Mouse (Mus musculus) embryonic facial prominence, embryonic 15.5 days (tissue): ENCODE results near the gene Rarres1. TPM values are rescaled to one million over a fixed set of nuclear protein-coding genes. Genes with fewer than 3 reads are reported as not detected.

Experiments
- ATAC-seq: fragments of 200-750 bp; cut with Nextera tagmentation; 2 replicates; pipeline ENCODE4 v1.8.0; 2017; ENCODE audit warnings: low read depth, moderate TSS enrichment; ENCODE audit not compliant: insufficient number of reproducible peaks, low FRiP score, low TSS enrichment
- H3K27ac ChIP-seq: fragments of 300-500 bp; sonication (generic); replicated peaks from 2 replicates; pipeline ENCODE4 v1.5.1; 2015; ENCODE audit warnings: mild to moderate bottlenecking, inconsistent platforms
- H3K27me3 ChIP-seq: fragments of 300-500 bp; sonication (generic); 2 replicates; pipeline ENCODE4 v1.6.1; 2015; ENCODE audit warnings: inconsistent platforms
- H3K36me3 ChIP-seq: fragments of 300-500 bp; sonication (generic); 2 replicates; pipeline ENCODE4 v1.6.1; 2015; ENCODE audit warnings: mild to moderate bottlenecking, inconsistent platforms
- H3K4me1 ChIP-seq: fragments of 300-500 bp; sonication (generic); 2 replicates; pipeline ENCODE4 v1.6.1; 2015; ENCODE audit warnings: inconsistent platforms
- H3K4me2 ChIP-seq: fragments of 300-500 bp; sonication (generic); replicated peaks from 2 replicates; pipeline ENCODE4 v1.6.1; 2015; ENCODE audit warnings: mild to moderate bottlenecking, inconsistent platforms
- H3K4me3 ChIP-seq: fragments of 300-500 bp; sonication (generic); replicated peaks from 2 replicates; pipeline ENCODE4 v1.5.1; 2015; ENCODE audit warnings: mild to moderate bottlenecking, inconsistent platforms
- H3K9ac ChIP-seq: fragments of 300-500 bp; sonication (generic); 2 replicates; pipeline ENCODE4 v1.6.1; 2015; ENCODE audit warnings: inconsistent platforms
- H3K9me3 ChIP-seq: fragments of 300-500 bp; sonication (generic); replicated peaks from 2 replicates; pipeline ENCODE4 v1.6.1; 2016; ENCODE audit warnings: inconsistent platforms
- WGBS: fragments of 180-500 bp; shearing (Covaris S2); methylation state at CpG from one replicate; pipeline ENCODE4 v1.1.7; 2015; 5-methylcytosine and 5-hydroxymethylcytosine counted together
- polyA plus RNA-seq: library from polyadenylated mRNA; unstranded; fragments of >200 nt; fragmentation: Nextera tagmentation; extraction: Ambion mirVana; gene quantifications from 2 replicates; pipeline ENCODE4 v1.2.1, GENCODE M21; 2015

Rarres1 gene
- polyA plus RNA-seq, 1 experiment from 2014 or later, result 8.1 TPM

DNA sequence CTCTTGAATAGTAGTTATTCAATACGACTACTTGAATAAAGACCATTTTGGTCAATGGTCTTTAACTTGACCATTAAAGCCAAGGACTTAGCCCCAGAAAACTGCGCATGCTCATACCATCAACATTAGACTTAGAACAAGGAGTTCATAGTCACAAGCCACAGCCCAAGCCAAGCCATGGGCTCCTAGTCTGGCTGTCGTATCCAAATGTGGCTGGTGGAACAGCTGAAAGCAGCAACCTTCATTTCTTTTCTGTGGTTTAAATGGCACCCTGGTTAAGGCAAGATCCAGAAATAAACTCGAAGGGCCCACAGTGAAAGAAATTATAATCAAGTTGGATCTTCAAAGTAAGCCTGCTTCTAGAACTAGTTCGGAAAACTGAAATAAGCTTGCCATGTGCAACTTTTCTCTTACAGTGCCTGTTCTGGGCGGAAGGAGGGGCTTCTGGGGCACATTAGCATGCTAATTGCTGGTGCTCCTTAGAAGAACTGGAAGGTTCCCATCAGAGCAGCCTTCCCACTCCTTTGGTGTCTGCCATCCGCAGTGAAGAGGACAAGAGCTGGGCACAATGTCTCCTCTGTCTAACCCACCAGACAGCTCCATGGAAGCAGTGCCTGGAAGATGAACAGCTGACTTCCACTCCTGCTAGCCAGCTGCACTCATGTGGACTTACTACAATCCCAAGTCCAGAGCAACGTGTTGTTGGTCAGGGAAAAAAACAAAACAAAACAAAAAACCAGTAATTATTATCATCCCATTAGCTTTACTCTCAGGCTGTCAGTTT lies 23.0 kb downstream of the Rarres1 start:
- Histone ChIP-seq H3K27ac (no peak overlapping the region), H3K9me3 (no peaks in the 10 kb centered on the region), H3K4me1 (no peaks in the 10 kb centered on the region), H3K9ac (no peak overlapping the region), H3K27me3 (no peaks in the 10 kb centered on the region), H3K4me3 (no peak overlapping the region), H3K4me2 (no peak overlapping the region), H3K36me3 (no peaks in the 10 kb centered on the region)
- WGBS, result 72% methylated on average over 8 of the region's 8 CpGs
- ATAC-seq, result no peak

- no peak overlapping the region for H3K9ac ChIP-seq
- ATAC-seq, result no peak
- H3K9me3 ChIP-seq, result no peaks in the 10 kb centered on the region
- H3K27me3 ChIP-seq, result no peaks in the 10 kb centered on the region
- H3K4me2 ChIP-seq, result no peak overlapping the region
- no peaks in the 10 kb centered on the region for H3K36me3 ChIP-seq
- H3K27ac ChIP-seq, result no peak overlapping the region
- H3K4me3 ChIP-seq, result no peak overlapping the region
- WGBS, result 74% methylated on average over 4 of the region's 4 CpGs
- H3K4me1 ChIP-seq, result no peaks in the 10 kb centered on the region
Measured at GRCm38 (mm10) chr3:67490156-67490555, 25.2 kb downstream of the Rarres1 start.

DNA sequence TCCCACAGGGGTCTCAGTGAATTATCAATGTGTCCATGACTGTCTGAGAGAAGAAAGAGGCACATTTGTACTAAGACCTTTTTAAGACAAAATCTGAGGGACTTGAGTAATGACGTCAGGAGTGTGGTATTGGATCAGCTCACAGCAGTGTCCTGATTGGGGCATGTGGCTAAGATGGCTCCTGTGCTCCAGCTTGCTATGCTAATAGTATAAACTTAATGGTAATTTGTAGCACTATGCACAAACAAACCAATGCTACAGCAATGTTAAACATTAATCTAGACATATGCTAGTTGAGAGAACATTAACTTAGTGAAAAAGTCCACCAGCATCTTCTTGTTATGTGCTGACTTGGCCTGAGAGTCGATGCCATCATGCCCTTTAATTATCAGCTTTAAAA lies 30.1 kb downstream of the Rarres1 start:
- no peak for ATAC-seq
- no peaks in the 10 kb centered on the region for H3K9me3 ChIP-seq

GRCm38 (mm10) chr3:67482400-67482799 lies 32.9 kb downstream of the Rarres1 start:
- ATAC-seq, result no peak; the same call in 1 of the 2 replicates
- WGBS, result 79% methylated on average over 10 of the region's 10 CpGs
- H3K4me1 ChIP-seq, result peaks cover 5% of the 10 kb centered on the region; the same call in 1 of the 2 replicates

More for the DNA sequence above, 30.1 kb downstream of the Rarres1 start:
- Histone ChIP-seq H3K4me3 (no peak overlapping the region), H3K27me3 (no peaks in the 10 kb centered on the region), H3K4me1 (peaks cover 5% of the 10 kb centered on the region; the same call in 1 of the 2 replicates), H3K36me3 (no peaks in the 10 kb centered on the region), H3K27ac (no peak overlapping the region), H3K4me2 (no peak overlapping the region), H3K9ac (no peak overlapping the region)
- WGBS, result 74% methylated on average over 2 of the region's 2 CpGs

DNA sequence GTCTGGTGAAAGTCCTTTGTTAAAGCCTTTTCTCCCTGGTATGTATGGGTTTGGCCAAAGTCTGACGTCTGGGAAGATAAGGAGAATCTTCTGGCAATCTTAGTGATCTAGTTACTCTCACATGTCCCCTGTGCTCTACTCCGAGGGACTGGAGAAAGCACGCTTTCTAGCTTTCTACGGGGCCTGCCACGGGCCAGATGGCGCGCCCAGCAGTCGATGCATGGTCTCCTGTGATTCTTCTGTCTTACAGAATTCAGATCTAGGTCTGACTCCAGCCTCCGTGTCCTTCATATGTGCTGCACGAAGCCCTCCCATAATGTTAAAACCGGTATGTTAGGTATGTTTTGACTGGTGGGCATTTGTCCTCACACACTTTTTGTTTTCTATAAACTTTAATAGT lies 35.5 kb downstream of the Rarres1 start:
- ATAC-seq, result no peak
- peaks cover 21% of the 10 kb centered on the region; the same call in 1 of the 2 replicates for H3K36me3 ChIP-seq
- H3K9me3 ChIP-seq, result no peaks in the 10 kb centered on the region
- no peak overlapping the region for H3K27ac ChIP-seq
- H3K27me3 ChIP-seq, result no peaks in the 10 kb centered on the region
- no peak overlapping the region for H3K9ac ChIP-seq
- H3K4me1 ChIP-seq, result peaks cover 5% of the 10 kb centered on the region; the same call in 1 of the 2 replicates
- no peak overlapping the region for H3K4me3 ChIP-seq
- H3K4me2 ChIP-seq, result no peak overlapping the region
- WGBS, result 90% methylated on average over 11 of the region's 11 CpGs

More at GRCm38 (mm10) chr3:67482400-67482799, 32.9 kb downstream of the Rarres1 start:
- H3K4me3 ChIP-seq, result no peak overlapping the region
- no peak overlapping the region for H3K9ac ChIP-seq
- no peak overlapping the region for H3K27ac ChIP-seq
- 0 out of 2 replicates have a peak, but pooled peaks cover 4% of the 10 kb centered on the region for H3K36me3 ChIP-seq
- no peaks in the 10 kb centered on the region for H3K9me3 ChIP-seq
- H3K27me3 ChIP-seq, result no peaks in the 10 kb centered on the region
- no peak overlapping the region for H3K4me2 ChIP-seq

- 90% methylated on average over 6 of the region's 6 CpGs for WGBS
- Histone ChIP-seq H3K4me2 (no peak overlapping the region), H3K27ac (no peak overlapping the region), H3K4me1 (no peaks in the 10 kb centered on the region), H3K36me3 (peaks cover 27% of the 10 kb centered on the region), H3K4me3 (no peak overlapping the region), H3K9ac (no peak overlapping the region), H3K9me3 (no peaks in the 10 kb centered on the region), H3K27me3 (no peaks in the 10 kb centered on the region)
- ATAC-seq, result no peak
Measured at GRCm38 (mm10) chr3:67473438-67473837, 41.9 kb downstream of the Rarres1 start.

DNA sequence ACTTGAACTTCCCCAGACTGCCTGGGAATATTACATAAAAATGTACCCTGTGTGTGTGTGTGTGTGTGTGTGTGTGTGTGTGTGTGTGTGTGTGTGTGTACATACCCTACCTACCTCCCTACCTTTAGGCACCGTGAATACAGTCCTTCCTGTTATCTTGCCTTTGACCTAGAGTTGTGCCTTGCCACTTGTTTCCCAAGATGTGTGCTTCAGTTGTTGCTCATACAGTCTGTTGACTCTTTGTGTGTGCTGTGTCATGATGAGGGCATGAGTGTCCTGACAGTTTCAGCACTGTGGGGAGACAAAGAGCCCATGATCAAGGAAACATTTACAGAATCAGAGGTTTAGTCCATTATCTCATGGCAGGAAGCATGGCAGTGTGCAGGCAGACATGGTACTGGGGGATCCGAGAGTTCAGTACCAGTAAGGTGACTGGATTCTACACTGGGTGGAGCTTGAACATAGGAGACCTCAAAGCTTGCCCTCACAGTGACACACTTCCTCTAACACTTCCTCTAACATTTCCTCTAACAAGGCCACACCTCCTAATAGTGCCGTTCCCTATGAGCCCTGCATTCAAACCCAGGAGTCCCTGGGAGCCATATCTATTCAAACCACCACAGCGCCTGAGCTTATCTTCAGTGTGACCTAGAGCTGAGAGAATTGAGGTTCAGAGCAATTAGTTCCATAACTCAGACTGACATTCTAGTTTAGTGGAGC lies 43.8 kb downstream of the Rarres1 start:
- Histone ChIP-seq H3K9me3 (no peaks in the 10 kb centered on the region), H3K27me3 (no peaks in the 10 kb centered on the region), H3K4me2 (no peak overlapping the region), H3K4me3 (no peak overlapping the region), H3K9ac (no peak overlapping the region), H3K27ac (no peak overlapping the region), H3K4me1 (no peaks in the 10 kb centered on the region), H3K36me3 (peaks cover 31% of the 10 kb centered on the region)
- 83% methylated on average over 4 of the region's 4 CpGs for WGBS
- no peak for ATAC-seq

- H3K9me3 ChIP-seq, result no peaks in the 10 kb centered on the region
- 81% methylated on average over 2 of the region's 2 CpGs for WGBS
- no peak for ATAC-seq
- H3K27ac ChIP-seq, result no peak overlapping the region
- peaks cover 15% of the 10 kb centered on the region for H3K36me3 ChIP-seq
- no peaks in the 10 kb centered on the region for H3K27me3 ChIP-seq
- no peak overlapping the region for H3K4me2 ChIP-seq
- no peak overlapping the region for H3K9ac ChIP-seq
- no peak overlapping the region for H3K4me3 ChIP-seq
- H3K4me1 ChIP-seq, result peaks cover 7% of the 10 kb centered on the region
Measured at GRCm38 (mm10) chr3:67467281-67467680, 48.0 kb downstream of the Rarres1 start.

DNA sequence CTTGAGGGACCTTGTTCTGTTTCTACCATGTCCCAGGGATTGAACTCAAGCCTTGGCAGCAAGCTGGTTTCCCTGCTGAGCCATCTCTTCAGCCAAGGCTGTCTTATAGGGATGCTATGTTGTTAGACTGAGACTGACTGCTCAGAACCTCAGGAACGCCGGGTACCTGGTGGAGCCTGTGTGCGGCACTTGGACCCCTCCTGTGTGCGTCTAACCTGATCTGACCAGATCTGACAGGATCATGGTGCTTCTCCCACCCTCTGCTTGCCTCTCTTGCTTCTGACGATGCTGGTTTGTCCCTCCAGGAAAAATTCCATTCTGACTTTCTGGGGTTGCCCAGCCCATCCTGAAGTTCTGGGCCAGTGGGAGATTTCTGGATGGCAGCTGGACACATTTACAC lies 48.7 kb downstream of the Rarres1 start:
- Histone ChIP-seq H3K4me3 (no peak overlapping the region), H3K4me2 (no peak overlapping the region), H3K27ac (no peak overlapping the region), H3K27me3 (no peaks in the 10 kb centered on the region), H3K9me3 (no peaks in the 10 kb centered on the region), H3K9ac (no peak overlapping the region), H3K36me3 (peaks cover 15% of the 10 kb centered on the region), H3K4me1 (peaks cover 10% of the 10 kb centered on the region)
- 92% methylated on average over 5 of the region's 5 CpGs for WGBS
- ATAC-seq, result no peak

DNA sequence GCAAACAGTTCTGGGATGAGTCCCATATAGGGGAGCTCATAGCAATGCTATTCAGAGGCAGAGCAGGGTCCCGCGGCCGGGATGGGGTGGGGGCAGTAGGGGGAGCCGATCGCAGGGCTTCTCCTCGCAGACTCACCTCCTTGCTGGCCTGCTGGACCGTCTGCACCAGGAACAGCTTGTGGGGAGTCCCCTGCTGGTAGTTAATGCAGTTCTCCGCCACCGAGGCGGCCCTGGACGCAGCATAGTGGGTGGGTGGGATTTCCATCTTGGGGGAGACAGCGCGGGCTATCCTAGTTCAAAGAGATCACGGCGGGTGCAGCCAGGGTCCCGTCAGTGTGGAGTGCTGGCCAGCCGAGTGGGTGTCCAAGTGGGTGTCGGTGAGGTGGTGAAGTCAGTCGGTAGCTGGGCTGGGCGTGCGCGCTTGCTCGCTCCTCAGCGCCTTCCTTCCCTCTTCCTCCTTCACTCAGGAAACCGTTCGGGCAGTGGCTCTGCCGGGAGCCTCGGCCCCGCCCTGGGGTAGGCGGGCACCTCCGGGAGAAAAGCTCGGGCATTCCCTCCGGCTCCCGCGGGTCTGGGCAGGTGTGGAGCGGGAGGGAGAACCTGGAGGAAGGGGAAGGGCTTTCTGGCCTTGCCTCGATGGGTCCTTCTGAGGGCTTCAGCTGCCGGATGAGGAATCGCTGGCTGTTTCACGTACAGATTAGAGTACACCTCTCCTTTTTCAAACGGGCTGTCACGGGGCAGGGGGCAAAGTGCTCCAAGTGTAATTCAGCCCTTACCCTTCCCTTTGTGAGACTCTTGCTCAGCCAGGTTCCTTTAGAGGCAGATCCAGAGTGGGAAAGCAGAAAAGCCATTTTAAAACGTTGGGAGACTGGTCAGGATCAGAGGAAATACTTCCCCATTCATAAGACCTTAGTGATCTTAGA lies 51.6 kb downstream of the Rarres1 start, which contains the start of gene Lxn:
Gene Lxn (minus strand): TSS at position 477 of the 923 bp plus-strand sequence.
- Histone ChIP-seq H3K9ac (peak within 1 kb of the TSS; percentile 59), H3K9me3 (no peaks in the 10 kb centered on the region), H3K4me2 (peak within 1 kb of the TSS; percentile 84), H3K27ac (peak within 1 kb of the TSS; percentile 79), H3K27me3 (no peaks in the 10 kb centered on the region), H3K4me1 (peaks cover 10% of the 10 kb centered on the region), H3K36me3 (peaks cover 26% of the 10 kb centered on the region), H3K4me3 (peak within 1 kb of the TSS; percentile 69)
- under 1% methylated on average over 43 of the region's 43 CpGs for WGBS
- peak; percentile 89 for ATAC-seq
